Mouse (Mus musculus) hindbrain, embryonic 12.5 days (tissue): ENCODE data around the gene Hoxb5. TPM values are rescaled to one million over a fixed set of nuclear protein-coding genes. Genes with fewer than 3 reads are reported as not detected.

Experiments used
- ATAC-seq: fragments of 200-750 bp; cut with Nextera tagmentation; 2 replicates; pipeline ENCODE4 v1.8.0; 2017; ENCODE audit warnings: moderate TSS enrichment; ENCODE audit not compliant: low FRiP score
- H3K27ac ChIP-seq: fragments of 300-500 bp; sonication (generic); 2 replicates; pipeline ENCODE4 v1.5.1; 2016; ENCODE audit warnings: mild to moderate bottlenecking
- H3K27me3 ChIP-seq: fragments of 300-500 bp; sonication (generic); 2 replicates; pipeline ENCODE4 v1.6.1; 2016; ENCODE audit warnings: mild to moderate bottlenecking
- H3K36me3 ChIP-seq: fragments of 300-500 bp; sonication (generic); 2 replicates; pipeline ENCODE4 v1.6.1; 2016; ENCODE audit warnings: mild to moderate bottlenecking
- H3K4me1 ChIP-seq: fragments of 300-500 bp; sonication (generic); 2 replicates; pipeline ENCODE4 v1.6.1; 2016
- H3K4me2 ChIP-seq: fragments of 300-500 bp; sonication (generic); replicated peaks from 2 replicates; pipeline ENCODE4 v1.6.1; 2016; ENCODE audit warnings: mild to moderate bottlenecking
- H3K4me3 ChIP-seq: fragments of 300-500 bp; sonication (generic); 2 replicates; pipeline ENCODE4 v1.5.1; 2016; ENCODE audit warnings: mild to moderate bottlenecking
- H3K9ac ChIP-seq: fragments of 300-500 bp; sonication (generic); 2 replicates; pipeline ENCODE4 v1.6.1; 2016; ENCODE audit warnings: mild to moderate bottlenecking, moderate library complexity
- H3K9me3 ChIP-seq: fragments of 300-500 bp; sonication (generic); replicated peaks from 2 replicates; pipeline ENCODE4 v1.6.1; 2016; ENCODE audit warnings: mild to moderate bottlenecking
- WGBS: fragments of 180-500 bp; shearing (Covaris S2); methylation state at CpG from one replicate; pipeline ENCODE4 v1.1.7; 2016; 5-methylcytosine and 5-hydroxymethylcytosine counted together
- polyA plus RNA-seq: library from polyadenylated mRNA; unstranded; fragments of >200 nt; fragmentation: Nextera tagmentation; extraction: Ambion mirVana; gene quantifications from 2 replicates; pipeline ENCODE4 v1.2.1, GENCODE M21; 2016

The Hoxb5 gene
- polyA plus RNA-seq, 1 experiment from 2014 or later, result 74.3 TPM

GRCm38 (mm10) chr11:96275896-96276295 is 27.2 kb upstream of the Hoxb5 start:
- 3% methylated on average over 4 of the region's 4 CpGs for WGBS
- ATAC-seq, result no peak
- H3K4me2 ChIP-seq, result no peak overlapping the region
- peaks cover 98% of the 10 kb centered on the region for H3K27me3 ChIP-seq
- H3K9me3 ChIP-seq, result no peaks in the 10 kb centered on the region
- H3K27ac ChIP-seq, result no peak overlapping the region
- no peak overlapping the region for H3K4me3 ChIP-seq
- no peaks in the 10 kb centered on the region for H3K36me3 ChIP-seq
- H3K4me1 ChIP-seq, result peaks cover 6% of the 10 kb centered on the region
- no peak overlapping the region for H3K9ac ChIP-seq

GRCm38 (mm10) chr11:96277151-96278044 is 25.7 kb upstream of the Hoxb5 start:
- H3K27me3 ChIP-seq, result peaks cover 97% of the 10 kb centered on the region
- WGBS, result 2% methylated on average over 35 of the region's 35 CpGs
- no peak overlapping the region for H3K27ac ChIP-seq
- H3K4me2 ChIP-seq, result no peak overlapping the region
- no peak for ATAC-seq
- H3K4me1 ChIP-seq, result peaks cover 1% of the 10 kb centered on the region
- H3K9me3 ChIP-seq, result no peaks in the 10 kb centered on the region
- no peaks in the 10 kb centered on the region for H3K36me3 ChIP-seq
- no peak overlapping the region for H3K4me3 ChIP-seq
- no peak overlapping the region for H3K9ac ChIP-seq

GRCm38 (mm10) chr11:96278324-96278723 is 24.8 kb upstream of the Hoxb5 start:
- Histone ChIP-seq H3K4me2 (no peak overlapping the region), H3K36me3 (no peaks in the 10 kb centered on the region), H3K27ac (no peak overlapping the region), H3K9ac (no peak overlapping the region), H3K4me3 (no peak overlapping the region), H3K9me3 (no peaks in the 10 kb centered on the region), H3K4me1 (0 out of 2 replicates have a peak, but pooled peaks cover 2% of the 10 kb centered on the region), H3K27me3 (peaks cover 97% of the 10 kb centered on the region)
- no peak for ATAC-seq
- WGBS, result 15% methylated on average over 14 of the region's 14 CpGs

- no peaks in the 10 kb centered on the region for H3K9me3 ChIP-seq
- H3K4me2 ChIP-seq, result no peak overlapping the region
- peaks cover 97% of the 10 kb centered on the region for H3K27me3 ChIP-seq
- H3K27ac ChIP-seq, result no peak overlapping the region
- H3K4me1 ChIP-seq, result 0 out of 2 replicates have a peak, but pooled peaks cover 2% of the 10 kb centered on the region
- no peak overlapping the region for H3K4me3 ChIP-seq
- 0% methylated on average over 9 of the region's 9 CpGs for WGBS
- no peaks in the 10 kb centered on the region for H3K36me3 ChIP-seq
- H3K9ac ChIP-seq, result no peak overlapping the region
- no peak for ATAC-seq
Measured at GRCm38 (mm10) chr11:96278773-96279172, 24.4 kb upstream of the Hoxb5 start.

- Histone ChIP-seq H3K9me3 (no peaks in the 10 kb centered on the region), H3K4me2 (peak overlapping the region; percentile 21), H3K27ac (no peak overlapping the region), H3K4me1 (peaks cover 8% of the 10 kb centered on the region; the same call in 1 of the 2 replicates), H3K4me3 (no peak overlapping the region), H3K27me3 (peaks cover 97% of the 10 kb centered on the region), H3K9ac (no peak overlapping the region), H3K36me3 (no peaks in the 10 kb centered on the region)
- WGBS, result 2% methylated on average over 31 of the region's 31 CpGs
- no peak for ATAC-seq
Measured at GRCm38 (mm10) chr11:96279421-96280233, 23.5 kb upstream of the Hoxb5 start.

- no peak overlapping the region for H3K9ac ChIP-seq
- no peak overlapping the region for H3K4me2 ChIP-seq
- no peaks in the 10 kb centered on the region for H3K36me3 ChIP-seq
- peaks cover 97% of the 10 kb centered on the region for H3K27me3 ChIP-seq
- H3K27ac ChIP-seq, result no peak overlapping the region
- no peak overlapping the region for H3K4me3 ChIP-seq
- H3K9me3 ChIP-seq, result no peaks in the 10 kb centered on the region
- H3K4me1 ChIP-seq, result peaks cover 11% of the 10 kb centered on the region; the same call in 1 of the 2 replicates
- WGBS, result 7% methylated on average over 8 of the region's 8 CpGs
- ATAC-seq, result no peak
Measured at GRCm38 (mm10) chr11:96280399-96281378, 22.4 kb upstream of the Hoxb5 start.

GRCm38 (mm10) chr11:96281396-96281795 is 21.7 kb upstream of the Hoxb5 start:
- Histone ChIP-seq H3K27ac (no peak overlapping the region), H3K9me3 (no peaks in the 10 kb centered on the region), H3K4me3 (no peak overlapping the region), H3K27me3 (peaks cover 97% of the 10 kb centered on the region), H3K9ac (no peak overlapping the region), H3K4me1 (peaks cover 11% of the 10 kb centered on the region; the same call in 1 of the 2 replicates), H3K4me2 (no peak overlapping the region), H3K36me3 (no peaks in the 10 kb centered on the region)
- no peak for ATAC-seq
- WGBS, result 5% methylated on average over 18 of the region's 18 CpGs

DNA sequence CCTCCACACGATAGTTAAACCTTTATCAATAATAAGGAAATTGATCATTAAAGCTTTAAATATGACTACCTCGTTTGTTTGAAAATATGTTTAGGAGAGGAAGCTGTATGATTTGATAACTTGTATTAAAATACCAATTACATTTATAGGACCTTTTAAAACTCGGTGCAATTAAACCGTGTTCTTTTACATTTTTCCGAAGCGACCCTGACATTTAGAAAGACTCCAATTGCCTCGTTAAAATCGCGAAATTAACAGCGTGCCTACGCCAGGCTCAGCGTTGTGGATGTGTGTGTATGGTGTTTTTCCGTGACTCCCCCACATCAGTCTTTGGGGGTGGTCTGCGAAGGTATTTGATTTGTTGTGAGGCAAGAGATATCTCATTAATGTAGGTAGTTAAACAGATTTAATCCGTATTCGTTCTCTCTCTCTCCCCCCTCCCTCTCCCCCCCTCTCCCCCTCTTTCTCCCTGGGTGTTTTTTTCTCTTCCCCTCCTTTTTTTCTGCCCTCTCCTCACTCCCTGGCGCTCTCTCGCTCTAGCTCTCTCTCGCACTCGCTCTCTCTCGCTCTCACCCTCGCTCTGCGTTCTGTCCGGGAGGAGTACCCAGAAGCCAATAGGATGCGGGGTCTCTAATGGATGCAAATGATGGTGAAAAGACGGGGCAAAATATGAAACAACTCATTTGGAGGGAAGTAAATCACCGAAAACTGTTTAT is 21.1 kb upstream of the Hoxb5 start, which contains the start of gene Hoxb8:
Gene Hoxb8, plus strand, starts transcription at position 51 of the 716 bp plus-strand sequence.
- peaks cover 14% of the 10 kb centered on the region; the same call in 1 of the 2 replicates for H3K4me1 ChIP-seq
- no peak within 1 kb of the TSS for H3K27ac ChIP-seq
- no peaks in the 10 kb centered on the region for H3K9me3 ChIP-seq
- 0 out of 2 replicates have a peak within 1 kb of the TSS, but pooled peaks have one; percentile 17 for H3K4me2 ChIP-seq
- no peak for ATAC-seq
- under 1% methylated on average over 27 of the region's 27 CpGs for WGBS
- no peaks in the 10 kb centered on the region for H3K36me3 ChIP-seq
- H3K9ac ChIP-seq, result no peak within 1 kb of the TSS; the same call in 1 of the 2 replicates
- peak within 1 kb of the TSS; percentile 34 for H3K4me3 ChIP-seq
- peaks cover 97% of the 10 kb centered on the region for H3K27me3 ChIP-seq

- 0% methylated on average over 49 of the region's 49 CpGs for WGBS
- H3K27ac ChIP-seq, result peak overlapping the region; percentile 72
Measured at GRCm38 (mm10) chr11:96282795-96283430, 20.2 kb upstream of the Hoxb5 start.

DNA sequence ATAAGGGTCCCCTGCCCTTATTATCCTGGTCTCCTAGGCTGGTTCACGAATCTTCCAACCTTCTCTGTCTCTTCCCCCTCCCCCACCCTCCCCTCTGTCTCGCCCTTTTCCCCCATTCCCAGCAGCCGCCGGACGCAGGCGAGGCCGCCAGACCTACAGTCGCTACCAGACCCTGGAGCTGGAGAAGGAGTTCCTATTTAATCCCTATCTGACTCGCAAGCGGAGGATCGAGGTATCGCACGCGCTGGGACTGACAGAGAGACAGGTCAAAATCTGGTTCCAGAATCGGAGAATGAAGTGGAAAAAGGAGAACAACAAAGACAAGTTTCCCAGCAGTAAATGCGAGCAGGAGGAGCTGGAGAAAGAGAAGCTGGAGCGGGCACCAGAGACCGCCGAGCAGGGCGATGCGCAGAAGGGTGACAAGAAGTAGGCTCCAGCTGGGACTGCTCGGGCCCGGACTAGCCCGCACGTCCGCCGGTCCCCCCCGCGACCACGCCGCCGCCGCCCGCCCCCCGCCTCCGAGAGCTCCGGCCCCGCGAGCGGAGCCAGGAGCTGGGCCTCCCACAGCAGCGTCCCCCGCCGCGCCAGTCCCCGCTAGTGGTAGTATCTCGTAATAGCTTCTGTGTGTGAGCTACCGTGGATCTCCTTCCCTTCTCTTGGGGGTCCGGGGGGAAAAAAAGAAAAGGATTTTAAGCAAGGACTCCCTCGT is 18.9 kb upstream of the Hoxb5 start:
- Histone ChIP-seq H3K9me3 (no peaks in the 10 kb centered on the region), H3K27me3 (peaks cover 97% of the 10 kb centered on the region), H3K9ac (peak overlapping the region; percentile 51), H3K4me3 (peak overlapping the region; percentile 34), H3K36me3 (no peaks in the 10 kb centered on the region), H3K4me1 (peaks cover 14% of the 10 kb centered on the region; the same call in 1 of the 2 replicates), H3K4me2 (peak overlapping the region; percentile 44), H3K27ac (peak overlapping the region; percentile 67)
- under 1% methylated on average over 31 of the region's 49 CpGs for WGBS
- ATAC-seq, result 0 out of 2 replicates have a peak, but pooled peaks have one; percentile 29

More at GRCm38 (mm10) chr11:96282795-96283430, 20.2 kb upstream of the Hoxb5 start:
- peak overlapping the region; percentile 34 for H3K4me3 ChIP-seq
- no peaks in the 10 kb centered on the region for H3K9me3 ChIP-seq
- H3K27me3 ChIP-seq, result peaks cover 97% of the 10 kb centered on the region
- peak overlapping the region; percentile 51 for H3K9ac ChIP-seq
- peak overlapping the region; percentile 17; the same call in 1 of the 2 replicates for H3K4me2 ChIP-seq
- peaks cover 14% of the 10 kb centered on the region; the same call in 1 of the 2 replicates for H3K4me1 ChIP-seq
- H3K36me3 ChIP-seq, result no peaks in the 10 kb centered on the region
- no peak for ATAC-seq
